Mouse (Mus musculus) brain, embryonic 14.5 days (tissue): Measurements from ENCODE around the gene Ngf.

Experiments
- CTCF ChIP-seq: fragments of 200-500 bp; IDR thresholded peaks from 2 replicates; pipeline ENCODE4 v1.5.1; 2012; ENCODE audit warnings: inconsistent platforms, mild to moderate bottlenecking, moderate library complexity, borderline replicate concordance; ENCODE audit not compliant: insufficient read depth, insufficient read length; ENCODE audit errors: extremely low read depth
- POLR2A ChIP-seq: fragments of 200-500 bp; IDR thresholded peaks from 2 replicates; pipeline ENCODE4 v1.6.1; 2012; ENCODE audit warnings: mild to moderate bottlenecking, inconsistent platforms, borderline replicate concordance; ENCODE audit not compliant: poor library complexity, insufficient read depth, insufficient read length, severe bottlenecking; ENCODE audit errors: extremely low read depth

GRCm38 (mm10) chr3:102543646-102544045, 73.9 kb downstream of the Ngf start:
- no peak for TF ChIP-seq CTCF
- no peak for TF ChIP-seq POLR2A
